Mouse (Mus musculus) lung, adult 2 months (tissue): ENCODE measurements around the gene Edem3.

Experiments
- CTCF ChIP-seq: fragments of 200-500 bp; IDR thresholded peaks from 2 replicates; pipeline ENCODE4 v1.5.1; 2011; ENCODE audit warnings: mild to moderate bottlenecking, low read length, control low read depth; ENCODE audit not compliant: insufficient read depth
- POLR2A ChIP-seq: fragments of 200-500 bp; IDR thresholded peaks from 2 replicates; pipeline ENCODE4 v1.6.1; 2011; ENCODE audit warnings: low read depth, mild to moderate bottlenecking, control low read depth, low read length, borderline replicate concordance; ENCODE audit errors: extremely low read depth

DNA sequence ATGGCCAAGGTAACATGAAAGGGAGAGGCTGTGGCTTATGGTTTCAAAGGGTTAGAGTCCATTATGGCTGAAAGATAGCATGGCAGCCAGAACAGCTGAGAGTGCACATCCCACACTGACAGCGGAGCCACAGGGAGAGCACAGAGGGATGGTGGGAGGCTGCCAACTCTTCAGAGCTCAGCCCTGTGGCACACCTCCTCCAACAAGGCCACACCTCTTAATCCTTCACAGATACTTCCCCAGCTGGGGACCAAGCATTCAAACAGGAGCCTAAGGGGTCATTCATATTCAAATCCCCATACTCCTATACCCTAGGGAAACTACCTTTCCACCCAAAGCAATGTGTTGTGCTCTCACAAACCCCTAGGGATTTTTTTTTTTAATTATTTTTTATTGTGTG is 23.4 kb downstream of the Edem3 start:
- TF ChIP-seq POLR2A (no peak), CTCF (no peak)
